Mouse (Mus musculus): ENCODE measurements at regions not wholly inside any gene's neighbourhood (a gene's known extent, or its start where the extent isn't known, plus 50 kb on each side); places are given as distances from the start of the nearest gene placed in this dataset.

DNA sequence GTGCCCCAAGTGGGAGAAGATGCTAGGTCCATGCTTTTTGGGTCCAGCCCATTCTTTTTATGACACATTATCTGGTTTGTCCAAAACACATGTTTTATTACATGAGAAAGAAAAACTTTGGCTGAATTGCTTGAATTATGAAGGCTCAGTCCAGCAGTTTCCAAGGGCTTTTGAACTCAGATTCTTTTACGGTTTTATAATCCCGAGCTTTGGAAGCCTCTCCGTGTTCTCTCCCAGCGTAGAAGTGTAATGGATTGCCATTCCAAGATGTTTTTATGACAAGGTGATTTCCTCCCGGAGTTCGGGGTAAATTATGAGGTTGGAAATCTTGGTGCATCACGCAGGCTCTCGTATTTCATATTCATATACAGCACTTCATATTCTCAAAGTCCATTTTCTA is 479.6 kb upstream of the Mgmt start:
- H3K4me1 ChIP-seq (ENCODE audit: control insufficient read depth in 1 of 2, insufficient read depth in 2 of 2, low read length in 2 of 2), result no peaks in the 10 kb centered on the region
- no peak overlapping the region for H3K9ac ChIP-seq (ENCODE audit: control insufficient read depth, low read depth, low read length, poor library complexity, severe bottlenecking)

DNA sequence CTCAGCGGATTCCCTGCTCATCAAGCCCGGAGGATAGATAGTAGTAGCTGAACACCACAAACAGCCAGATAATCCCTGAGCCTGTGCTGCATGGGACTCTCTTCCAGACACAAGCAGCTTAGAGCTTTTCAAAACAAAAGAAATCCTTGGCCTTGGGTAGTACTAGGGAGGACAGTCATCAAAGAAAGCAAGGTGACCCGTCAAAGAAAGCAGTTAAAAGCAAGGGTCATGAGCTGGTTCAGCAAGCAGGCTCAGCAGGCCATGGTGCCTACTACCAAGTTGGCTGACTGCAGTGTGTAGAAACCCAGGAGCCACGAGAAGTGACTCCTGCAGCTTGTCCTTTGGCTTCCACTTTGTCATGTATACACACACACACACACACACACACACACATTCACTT is 477.1 kb upstream of the Mgmt start:
- Histone ChIP-seq H3K9ac (ENCODE audit: control insufficient read depth, low read depth, low read length, poor library complexity, severe bottlenecking) (no peak overlapping the region), H3K36me3 (ENCODE audit: control insufficient read depth in 1 of 2, insufficient read depth in 2 of 2, low read length in 2 of 2) (no peaks in the 10 kb centered on the region), H3K27ac (ENCODE audit: control insufficient read depth, low read depth, low read length) (no peak overlapping the region), H3K4me3 (ENCODE audit: control insufficient read depth in 1 of 2, insufficient read depth in 1 of 2, low read depth in 2 of 2, low read length in 2 of 2) (no peak overlapping the region), H3K79me2 (ENCODE audit: control insufficient read depth, insufficient read depth, low read length, poor library complexity) (no peaks in the 10 kb centered on the region), H3K4me1 (ENCODE audit: control insufficient read depth in 1 of 2, insufficient read depth in 2 of 2, low read length in 2 of 2) (no peaks in the 10 kb centered on the region), H3K27me3 (ENCODE audit: control insufficient read depth in 1 of 2, insufficient read depth in 2 of 2, low read length in 2 of 2) (no peaks in the 10 kb centered on the region), H3K9me3 (replicated peaks; ENCODE audit: insufficient read depth, low read length) (no peaks in the 10 kb centered on the region)
- DNase-seq (ENCODE audit: low read depth, low spot score), result no peak
- TF ChIP-seq CHD2 (IDR thresholded peaks at IDR 0.05; ENCODE audit: low read length) (no peak), TAL1 (IDR thresholded peaks at IDR 0.05; ENCODE audit: low read length) (no peak), POLR2AphosphoS2 (IDR thresholded peaks at IDR 0.05; ENCODE audit: low read length) (no peak), ZC3H11A (IDR thresholded peaks at IDR 0.05; ENCODE audit: low read depth, low read length) (no peak), USF2 (IDR thresholded peaks at IDR 0.05; ENCODE audit: borderline replicate concordance in 1 of 2, insufficient read depth in 1 of 2, low read depth in 1 of 2, low read length in 2 of 2) (no peak), NRF1 (IDR thresholded peaks at IDR 0.05; ENCODE audit: insufficient read depth, low read depth, low read length, poor library complexity, severe bottlenecking) (no peak)

More for the DNA sequence above, 479.6 kb upstream of the Mgmt start:
- no peaks in the 10 kb centered on the region for H3K27me3 ChIP-seq (ENCODE audit: control insufficient read depth in 1 of 2, insufficient read depth in 2 of 2, low read length in 2 of 2)
- H3K4me3 ChIP-seq (ENCODE audit: control insufficient read depth in 1 of 2, insufficient read depth in 1 of 2, low read depth in 2 of 2, low read length in 2 of 2), result no peak overlapping the region
- DNase-seq (ENCODE audit: low read depth, low spot score), result no peak
- TF ChIP-seq BHLHE40 (IDR thresholded peaks at IDR 0.05; ENCODE audit: borderline replicate concordance, low read depth, low read length) (no peak), HCFC1 (IDR thresholded peaks at IDR 0.05; ENCODE audit: low read depth, low read length) (no peak)
- H3K9me3 ChIP-seq (replicated peaks; ENCODE audit: insufficient read depth, low read length), result no peaks in the 10 kb centered on the region
- H3K79me2 ChIP-seq (ENCODE audit: control insufficient read depth, insufficient read depth, low read length, poor library complexity), result no peaks in the 10 kb centered on the region
- no peaks in the 10 kb centered on the region for H3K36me3 ChIP-seq (ENCODE audit: control insufficient read depth in 1 of 2, insufficient read depth in 2 of 2, low read length in 2 of 2)
- no peak overlapping the region for H3K27ac ChIP-seq (ENCODE audit: control insufficient read depth, low read depth, low read length)

DNA sequence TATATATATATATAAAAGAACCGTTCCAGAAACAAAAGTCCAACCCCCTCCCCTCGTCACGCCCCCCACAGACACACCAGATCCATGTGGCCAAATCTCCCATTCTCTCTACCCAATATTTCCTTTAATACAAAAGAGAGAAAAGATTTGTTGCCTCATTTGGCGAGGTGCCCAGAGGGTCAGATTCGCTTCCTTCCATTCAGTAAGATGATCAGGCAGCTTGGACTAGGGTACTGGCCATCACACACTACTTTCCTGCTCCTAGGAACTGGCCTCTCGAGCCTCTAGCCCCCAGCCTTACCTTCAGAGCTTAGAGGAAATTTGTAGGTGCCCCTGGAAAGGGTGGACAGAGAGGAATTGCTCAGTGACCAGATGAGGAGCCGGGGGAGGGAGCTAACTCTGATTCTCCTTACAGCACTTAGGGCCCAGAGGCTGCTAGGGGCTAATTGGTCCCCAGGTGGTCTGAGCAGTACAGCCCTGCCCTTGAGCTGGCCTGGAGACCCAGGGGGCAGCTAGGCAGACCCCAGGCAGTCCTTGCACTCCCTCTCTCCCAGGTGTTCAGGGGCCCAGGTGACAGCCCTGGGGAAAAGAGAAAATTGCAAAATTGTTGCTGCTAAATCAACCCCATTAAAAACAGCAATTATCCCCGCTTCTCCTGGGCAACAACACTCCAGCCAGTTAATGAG is 470.4 kb upstream of the Mgmt start:
- Histone ChIP-seq H3K4me3 (ENCODE audit: control insufficient read depth in 1 of 2, insufficient read depth in 1 of 2, low read depth in 2 of 2, low read length in 2 of 2) (no peak overlapping the region), H3K36me3 (ENCODE audit: control insufficient read depth in 1 of 2, insufficient read depth in 2 of 2, low read length in 2 of 2) (no peaks in the 10 kb centered on the region), H3K4me1 (ENCODE audit: control insufficient read depth in 1 of 2, insufficient read depth in 2 of 2, low read length in 2 of 2) (no peaks in the 10 kb centered on the region), H3K27me3 (ENCODE audit: control insufficient read depth in 1 of 2, insufficient read depth in 2 of 2, low read length in 2 of 2) (no peaks in the 10 kb centered on the region), H3K9ac (ENCODE audit: control insufficient read depth, low read depth, low read length, poor library complexity, severe bottlenecking) (no peak overlapping the region), H3K27ac (ENCODE audit: control insufficient read depth, low read depth, low read length) (no peak overlapping the region), H3K9me3 (replicated peaks; ENCODE audit: insufficient read depth, low read length) (no peaks in the 10 kb centered on the region), H3K79me2 (ENCODE audit: control insufficient read depth, insufficient read depth, low read length, poor library complexity) (no peaks in the 10 kb centered on the region)
- TF ChIP-seq ZC3H11A (IDR thresholded peaks at IDR 0.05; ENCODE audit: low read depth, low read length) (no peak), MYC (IDR thresholded peaks at IDR 0.05; ENCODE audit: low read depth, low read length) (no peak), SMC3 (IDR thresholded peaks at IDR 0.05; ENCODE audit: low read depth, low read length) (no peak), CHD1 (IDR thresholded peaks at IDR 0.05; ENCODE audit: low read depth, low read length) (no peak), MXI1 (IDR thresholded peaks at IDR 0.05; ENCODE audit: low read depth, low read length) (no peak), EP300 (IDR thresholded peaks at IDR 0.05; ENCODE audit: low read depth in 1 of 2, low read length in 2 of 2) (no peak), TAL1 (IDR thresholded peaks at IDR 0.05; ENCODE audit: low read length) (no peak), ZNF384 (IDR thresholded peaks at IDR 0.05; ENCODE audit: low read depth, low read length) (no peak), MAFK (IDR thresholded peaks at IDR 0.05; ENCODE audit: borderline replicate concordance, low read depth, low read length) (no peak), BHLHE40 (IDR thresholded peaks at IDR 0.05; ENCODE audit: borderline replicate concordance, low read depth, low read length) (no peak), ETS1 (IDR thresholded peaks at IDR 0.05; ENCODE audit: low read depth, low read length) (no peak), MAZ (IDR thresholded peaks at IDR 0.05; ENCODE audit: low read depth, low read length) (no peak), SIN3A (IDR thresholded peaks at IDR 0.05; ENCODE audit: low read length) (no peak)
- DNase-seq (ENCODE audit: low read depth, low spot score), result no peak

Measured in MEL (cell line).